Mouse (Mus musculus) Patski (cell line): Measurements from ENCODE around the gene Catsperg1. TPM values are rescaled to one million over a fixed set of nuclear protein-coding genes. Genes with fewer than 3 reads are reported as not detected.

ENCODE experiments used
- ATAC-seq: fragments of 100-300 bp; one replicate; pipeline ENCODE4 v1.8.0; 2021
- CTCF ChIA-PET: fragments of 350-600 bp; sonication (Branson Sonifier 250); formaldehyde crosslinking; loops from one replicate; lab custom pipeline; 2022; ENCODE audit warnings: inconsistent platforms; lab: Charles Lee
- POLR2A ChIA-PET: fragments of 350-600 bp; sonication (Branson Sonifier 250); formaldehyde crosslinking; loops from one replicate; lab custom pipeline; 2022; ENCODE audit warnings: antibody characterized with exemption, inconsistent platforms; lab: Charles Lee
- DNase-seq: peaks from one replicate; pipeline ENCODE4 v3.0.0-alpha.2; 2011; ENCODE audit warnings: low read depth, low spot score
- H3K27me3 ChIP-seq: fragments of 371-371 bp; one replicate; pipeline ENCODE4 v1.5.1; 2021
- CTCF ChIP-seq: fragments of 100-300 bp; IDR thresholded peaks from one replicate; pipeline ENCODE4 v1.5.1; 2021
- in situ Hi-C: fragments of 300-500 bp; cut with MboI; formaldehyde crosslinking; loops from 3 replicates; pipeline ENCODE4 v1.11.1; 2018; ENCODE audit warnings: low pct_unique_long_range_greater_than_20kb, mixed read lengths
- polyA plus RNA-seq: library from polyadenylated mRNA; unstranded; gene quantifications from one replicate; pipeline ENCODE4 v1.2.3, GENCODE M21; 2021

Gene Catsperg1
- polyA plus RNA-seq, result not detected

DNA sequence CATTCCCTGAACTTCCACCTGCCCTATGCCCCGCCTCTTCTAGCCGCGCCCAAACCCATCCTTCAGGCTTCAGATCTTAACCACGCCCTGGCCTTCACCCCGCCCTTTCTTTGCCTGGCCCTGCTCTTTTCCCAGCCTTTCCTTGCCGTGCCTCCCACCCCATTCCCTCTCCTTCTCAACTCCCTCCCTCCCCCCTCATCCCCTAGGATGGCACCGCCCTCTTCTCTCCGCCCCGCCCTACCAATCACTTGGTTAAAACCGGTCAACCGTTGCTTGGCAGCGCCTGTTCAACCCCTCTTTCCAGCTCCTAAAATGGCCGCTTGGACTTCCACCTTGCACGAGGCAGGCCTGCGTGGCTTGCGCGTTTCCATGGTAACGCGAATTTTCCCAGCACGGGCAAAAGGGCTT lies at the start of gene Catsperg1:
Gene Catsperg1 (minus strand): TSS at position 361 of the 408 bp plus-strand sequence.
- TF ChIP-seq CTCF, result no peak

DNA sequence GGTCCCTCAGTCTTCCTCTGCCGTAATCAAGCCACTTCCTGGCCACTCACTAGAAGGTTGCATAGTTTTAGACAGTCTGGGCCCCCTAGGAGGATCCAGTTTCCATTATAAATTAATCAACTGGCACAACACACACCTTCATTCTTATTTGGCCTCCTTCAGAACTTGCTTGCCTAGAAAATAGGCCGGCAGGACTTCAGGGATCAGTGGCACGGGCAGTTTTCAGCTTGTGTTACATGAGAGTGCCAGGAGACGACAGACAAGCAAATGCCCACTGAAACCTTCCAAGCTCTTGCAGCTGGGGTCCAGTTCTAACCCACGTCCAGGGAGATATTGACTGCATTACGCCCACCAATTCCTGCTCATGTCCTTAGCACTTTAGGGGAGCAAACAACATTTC lies 48.3 kb upstream of the Catsperg1 start:
- ATAC-seq (no peak), DNase-seq (no peak)
- H3K27me3 ChIP-seq, result no peaks in the 10 kb centered on the region
- POLR2A ChIA-PET, result no interaction called here
- in situ Hi-C loops, result no loop called here
- TF ChIP-seq CTCF, result no peak
- CTCF ChIA-PET, result interaction anchor here (1.1 kb wide), 1 partner anchor 15 kb away, joined by 3 read pairs; no protein-coding TSS in a partner anchor

More for the DNA sequence above, at the start of gene Catsperg1:
- H3K27me3 ChIP-seq, result no peaks in the 10 kb centered on the region
- ATAC-seq (no peak), DNase-seq (no peak)
- CTCF ChIA-PET, result no interaction called here
- in situ Hi-C loops, result no loop called here
- POLR2A ChIA-PET, result no interaction called here

DNA sequence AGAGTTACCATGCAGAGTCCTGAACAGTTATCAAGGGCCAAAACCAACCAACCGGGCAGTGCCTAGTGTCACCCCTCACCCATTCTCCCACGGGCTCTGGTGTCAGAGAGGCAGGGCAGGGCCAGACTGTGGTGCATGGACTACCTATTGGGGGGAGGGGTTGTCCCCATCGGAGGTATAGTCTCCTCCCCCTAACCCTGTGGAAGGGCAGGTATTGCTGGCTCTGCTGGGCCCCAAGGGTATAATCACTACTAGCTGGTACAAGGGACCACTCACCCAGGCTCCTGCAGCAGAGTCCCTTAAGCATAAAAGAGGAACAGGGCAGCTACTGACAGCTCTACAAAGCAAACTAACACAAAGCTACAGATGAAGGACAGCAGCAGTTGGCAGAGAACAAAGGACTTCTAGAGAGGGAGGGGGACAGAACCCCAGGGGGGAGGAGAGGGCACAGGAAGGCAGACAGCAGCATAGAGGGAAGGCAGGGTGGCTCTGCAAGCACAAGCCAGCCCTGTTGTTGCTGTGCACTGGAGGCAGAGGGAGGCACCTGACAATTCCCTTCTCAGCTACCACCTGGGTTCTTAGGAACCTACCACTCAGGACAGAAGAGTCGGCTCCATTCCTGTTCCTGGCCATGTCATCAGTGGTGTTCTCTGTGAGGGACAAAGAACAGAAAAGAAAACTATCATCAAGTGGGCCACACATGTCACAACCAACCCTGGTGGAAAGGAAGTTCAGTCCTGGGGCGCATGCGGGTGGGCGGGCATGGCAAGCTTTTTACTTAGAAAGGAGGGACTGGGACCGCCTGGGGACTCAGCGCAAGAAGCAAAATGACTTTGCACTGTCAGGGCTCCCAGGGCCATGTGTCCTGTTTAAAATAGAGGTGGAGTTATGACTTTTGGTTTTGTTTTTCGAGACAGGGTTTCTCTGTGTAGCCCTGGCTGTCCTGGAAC lies 46.2 kb upstream of the Catsperg1 start:
- CTCF ChIA-PET, result interaction anchor here (0.6 to 1.6 kb wide), 3 partner anchors 11 to 17 kb away, joined by 3 to 4 read pairs (median 3); no protein-coding TSS in a partner anchor
- in situ Hi-C loops, result no loop called here
- no peak for TF ChIP-seq CTCF
- POLR2A ChIA-PET, result interaction anchor here (0.5 to 1.6 kb wide), 3 partner anchors 12 to 57 kb away, joined by 3 to 4 read pairs (median 4); no protein-coding TSS in a partner anchor
- DNase-seq (no peak), ATAC-seq (no peak)
- H3K27me3 ChIP-seq, result no peaks in the 10 kb centered on the region

DNA sequence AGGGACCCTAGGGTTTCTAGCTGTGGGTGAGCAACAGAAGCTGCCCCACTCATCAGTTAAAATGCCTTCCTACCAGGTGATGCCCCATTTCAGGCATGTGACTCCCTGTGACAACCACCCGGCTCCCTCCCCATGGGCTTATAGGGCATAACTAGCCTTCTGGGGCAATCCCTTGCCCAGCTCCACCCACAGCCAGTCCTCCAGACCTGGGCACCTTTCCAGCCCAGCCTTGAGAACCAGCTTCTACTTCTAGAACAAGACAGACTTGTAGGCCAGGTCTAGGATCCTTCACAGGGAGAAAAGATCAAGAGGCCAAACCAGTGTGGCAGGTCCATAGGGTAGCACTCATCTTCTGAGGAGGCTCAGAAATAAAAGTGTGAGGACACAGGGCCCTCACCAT lies 43.5 kb upstream of the Catsperg1 start:
- DNase-seq (no peak), ATAC-seq (no peak)
- H3K27me3 ChIP-seq, result no peaks in the 10 kb centered on the region
- no peak for TF ChIP-seq CTCF
- in situ Hi-C loops, result no loop called here
- CTCF ChIA-PET, result interaction anchor here (0.8 to 0.9 kb wide), 2 partner anchors 10 to 13 kb away, joined by 3 read pairs; no protein-coding TSS in a partner anchor
- POLR2A ChIA-PET, result interaction anchor here (1.5 kb wide), 1 partner anchor 10 kb away, joined by 7 read pairs; the partner anchor contains the start of gene 2200002D01Rik

DNA sequence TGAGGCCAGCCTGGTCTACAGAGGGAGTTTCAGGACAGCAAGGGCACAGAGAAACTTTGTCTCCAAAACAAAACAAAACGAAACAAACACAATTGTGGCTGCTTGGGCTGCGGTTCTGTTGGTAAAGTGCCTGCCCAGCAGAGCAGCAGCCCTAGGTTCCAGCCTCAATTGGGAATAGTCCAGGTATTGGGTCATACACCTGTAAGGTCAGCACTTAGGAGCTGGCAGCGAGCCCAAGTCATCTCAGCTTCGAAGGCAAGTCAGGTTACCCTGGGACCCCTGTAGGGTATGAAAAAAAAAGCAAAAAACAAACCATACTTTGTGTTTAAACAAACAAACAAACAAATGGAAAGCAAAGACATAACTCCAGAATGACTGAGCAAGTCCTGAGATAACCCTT lies 42.0 kb upstream of the Catsperg1 start:
- H3K27me3 ChIP-seq, result no peaks in the 10 kb centered on the region
- ATAC-seq (no peak), DNase-seq (no peak)
- POLR2A ChIA-PET, result no interaction called here
- no peak for TF ChIP-seq CTCF
- in situ Hi-C loops, result no loop called here
- CTCF ChIA-PET, result no interaction called here

DNA sequence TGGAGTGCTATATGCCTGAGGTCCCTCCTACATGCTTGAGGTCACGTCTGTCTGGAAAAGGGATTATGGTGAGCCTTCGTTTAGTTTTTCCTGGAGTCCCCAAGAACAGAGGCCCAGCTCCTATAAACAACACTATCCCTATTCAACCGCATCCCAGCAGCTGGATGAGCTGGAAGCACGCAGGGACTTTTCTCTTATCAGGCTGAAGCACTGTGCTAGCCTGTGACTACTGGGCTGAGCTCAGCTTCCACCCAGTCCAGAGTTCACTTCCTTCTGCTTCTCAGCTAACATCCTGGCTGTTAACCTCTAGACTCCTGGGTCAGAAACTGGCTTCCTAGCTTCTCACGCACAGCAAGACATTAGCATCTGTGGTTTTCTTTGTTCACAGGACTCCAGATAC lies 40.0 kb upstream of the Catsperg1 start:
- in situ Hi-C loops, result no loop called here
- no peaks in the 10 kb centered on the region for H3K27me3 ChIP-seq
- ATAC-seq, result no peak
- no peak for DNase-seq
- CTCF ChIA-PET, result interaction anchor here (1.0 kb wide), 1 partner anchor 43 kb away, joined by 3 read pairs; no protein-coding TSS in a partner anchor
- no peak for TF ChIP-seq CTCF
- POLR2A ChIA-PET, result no interaction called here

DNA sequence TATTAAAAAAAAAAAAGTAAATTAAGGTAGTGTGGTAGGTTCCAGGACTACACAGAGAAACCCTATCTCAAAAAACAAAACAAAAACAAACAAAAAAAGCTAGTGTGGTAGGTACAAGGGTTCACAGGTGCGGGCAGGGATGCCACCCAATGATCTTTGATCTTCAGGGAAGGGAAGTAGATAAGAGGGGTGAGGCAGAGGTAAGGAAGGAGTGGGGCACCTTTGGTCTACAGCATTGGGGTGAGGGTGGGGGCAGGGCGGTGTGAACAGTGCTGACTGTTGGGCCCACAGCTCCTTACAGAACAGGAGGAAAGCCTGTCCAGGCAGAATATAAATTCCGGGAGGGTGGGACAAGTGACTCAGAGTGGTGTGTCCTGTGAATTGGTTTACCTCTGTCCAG lies 37.3 kb upstream of the Catsperg1 start:
- ATAC-seq (no peak), DNase-seq (no peak)
- in situ Hi-C loops, result no loop called here
- H3K27me3 ChIP-seq, result no peaks in the 10 kb centered on the region
- CTCF ChIA-PET, result interaction anchor here (1.1 kb wide), 1 partner anchor 21 kb away, joined by 3 read pairs; no protein-coding TSS in a partner anchor
- TF ChIP-seq CTCF, result no peak
- POLR2A ChIA-PET, result no interaction called here

DNA sequence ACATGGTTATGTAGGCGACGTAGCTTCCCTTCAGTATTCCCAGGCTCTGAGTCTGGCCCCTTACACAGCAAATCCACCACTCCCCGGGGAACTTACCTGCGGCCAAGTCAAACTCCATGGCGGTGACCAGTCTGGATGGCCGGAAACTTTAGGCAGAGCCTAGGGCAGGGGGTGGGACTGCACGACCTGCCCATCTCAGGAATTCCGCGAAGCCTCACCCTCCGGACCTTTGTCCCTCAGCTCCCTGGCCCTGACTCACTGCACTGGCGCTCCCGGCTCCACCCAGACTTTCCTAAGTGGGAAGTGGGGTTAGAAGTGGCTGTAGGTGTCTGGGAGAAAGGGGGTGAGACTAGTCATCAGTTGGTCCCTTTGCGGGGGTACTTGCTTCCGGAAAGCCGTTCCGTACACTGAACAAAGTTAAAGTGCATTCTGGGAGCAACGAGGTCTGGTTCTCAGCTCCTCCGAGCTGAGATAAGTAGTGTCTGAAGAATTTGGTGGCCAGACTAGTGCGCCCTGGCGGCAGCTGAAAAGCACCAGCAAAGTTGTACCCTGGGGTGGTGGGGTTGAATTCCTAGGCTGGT lies 34.5 kb upstream of the Catsperg1 start, which contains the start of gene 2200002D01Rik:
Gene 2200002D01Rik (minus strand): TSS at position 206 of the 581 bp plus-strand sequence.
- CTCF ChIA-PET, result interaction anchor here (0.7 to 3.9 kb wide), 13 partner anchors 9 to 53 kb away, joined by 3 to 29 read pairs (median 10); partner anchors contain the start of genes Spint2 and Yif1b
- POLR2A ChIA-PET, result interaction anchor here (0.8 to 4.6 kb wide), 10 partner anchors 9 to 68 kb away, joined by 3 to 49 read pairs (median 6); partner anchors contain the start of gene Spint2
- no peaks in the 10 kb centered on the region for H3K27me3 ChIP-seq
- DNase-seq, result peak; percentile 60
- ATAC-seq, result peak; percentile 71
- TF ChIP-seq CTCF, result no peak
- in situ Hi-C loops, result loop anchor here (5.0 kb wide), 1 partner anchor 34 kb away; the partner anchor contains the start of gene Spint2

DNA sequence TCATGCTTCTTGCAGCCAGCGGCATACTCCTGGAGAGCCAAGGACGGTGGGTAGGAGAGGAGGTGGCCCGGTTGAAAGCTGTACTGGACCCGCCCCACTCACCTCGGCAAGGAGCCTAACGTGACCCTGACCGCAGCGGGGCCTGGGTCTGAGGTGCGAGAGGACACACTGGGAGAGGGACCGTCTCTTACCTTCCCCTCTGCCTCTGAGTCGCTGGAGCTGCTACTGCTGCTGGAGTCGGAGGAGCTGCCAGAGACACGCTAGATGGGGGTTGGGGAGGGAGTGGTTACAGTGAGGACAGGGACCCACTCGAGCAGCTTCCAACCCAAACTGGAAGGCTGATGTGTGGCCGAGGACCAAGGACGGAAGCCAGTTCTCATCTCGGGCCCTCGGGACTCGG lies 33.9 kb upstream of the Catsperg1 start:
- no peaks in the 10 kb centered on the region for H3K27me3 ChIP-seq
- POLR2A ChIA-PET, result interaction anchor here (0.8 to 4.6 kb wide), 12 partner anchors 9 to 68 kb away, joined by 3 to 49 read pairs (median 7); partner anchors contain the start of gene Spint2
- TF ChIP-seq CTCF, result no peak
- in situ Hi-C loops, result loop anchor here (5.0 kb wide), 1 partner anchor 35 kb away; the partner anchor contains the start of gene Spint2
- CTCF ChIA-PET, result interaction anchor here (0.7 to 3.9 kb wide), 14 partner anchors 10 to 119 kb away, joined by 3 to 29 read pairs (median 8); partner anchors contain the start of genes Spint2 and Yif1b
- DNase-seq (no peak), ATAC-seq (no peak)
